Mouse (Mus musculus): ENCODE measurements around the gene Tbc1d32. TPM values are rescaled to one million over a fixed set of nuclear protein-coding genes. Genes with fewer than 3 reads are reported as not detected.

Tbc1d32 gene
- total and polyA plus RNA-seq, 3 experiments: 4.4 to 5.9 (median 4.6) TPM

GRCm38 (mm10) chr10:56115636-56116180, 112.8 kb downstream of the Tbc1d32 start:
- Histone ChIP-seq H3K4me1 (ENCODE audit: control insufficient read depth in 1 of 2, insufficient read depth in 2 of 2) (no peaks in the 10 kb centered on the region), H3K27me3 (replicated peaks) (no peaks in the 10 kb centered on the region), H3K36me3 (replicated peaks in 1 of 2; ENCODE audit: control insufficient read depth in 1 of 2, insufficient read depth in 1 of 2, low read length in 1 of 2) (peaks cover 11 to 24% of the 10 kb centered on the region in 2 experiments), H3K27ac (ENCODE audit: insufficient read depth, low read depth) (no peak overlapping the region), H3K9me3 (replicated peaks; ENCODE audit: low read length) (peaks cover 9% of the 10 kb centered on the region), H3K9ac (ENCODE audit: insufficient read depth, low read depth) (no peak overlapping the region), H3K4me2 (ENCODE audit: insufficient read depth, low read depth, poor library complexity, severe bottlenecking) (no peak overlapping the region), H3K79me2 (replicated peaks; ENCODE audit: control insufficient read depth, extremely low read depth, insufficient read depth, poor library complexity, severe bottlenecking) (no peaks in the 10 kb centered on the region), H3K4me3 (replicated peaks in 1 of 3; ENCODE audit: low read depth in 2 of 3, low read length in 2 of 3, poor library complexity in 1 of 3) (no peak overlapping the region)
- dilution Hi-C loops (cut with MboI; ENCODE audit: extremely low pct_ligation_motif_present, extremely low pct_unique_long_range_greater_than_20kb, low sequenced_read_pairs): no loop called here
- in situ Hi-C loops (cut with MboI; ENCODE audit: low pct_ligation_motif_present, low pct_unique_long_range_greater_than_20kb, low sequenced_read_pairs): no loop called here
- TF ChIP-seq PAX5 (IDR thresholded peaks at IDR 0.05; ENCODE audit: low read length) (no peak), SMC3 (IDR thresholded peaks at IDR 0.05; ENCODE audit: low read depth, low read length) (no peak), JUN (IDR thresholded peaks at IDR 0.05; ENCODE audit: insufficient read depth, low read depth, low read length) (no peak), KAT2A (IDR thresholded peaks at IDR 0.05; ENCODE audit: insufficient replicate concordance, low read length) (no peak), ZNF384 (IDR thresholded peaks at IDR 0.05; ENCODE audit: low read depth, low read length) (no peak), RAD21 (IDR thresholded peaks at IDR 0.05; ENCODE audit: low read depth, low read length) (no peak)
- no peak for DNase-seq (ENCODE audit: extremely low read depth)

GRCm38 (mm10) chr10:56114951-56115635, 113.4 kb downstream of the Tbc1d32 start:
- Histone ChIP-seq H3K9me3 (replicated peaks; ENCODE audit: low read length) (peaks cover 9% of the 10 kb centered on the region), H3K9ac (ENCODE audit: insufficient read depth, low read depth) (no peak overlapping the region), H3K4me3 (replicated peaks in 1 of 3; ENCODE audit: low read depth in 2 of 3, low read length in 2 of 3, poor library complexity in 1 of 3) (no peak overlapping the region), H3K4me2 (ENCODE audit: insufficient read depth, low read depth, poor library complexity, severe bottlenecking) (no peak overlapping the region), H3K27ac (ENCODE audit: insufficient read depth, low read depth) (no peak overlapping the region), H3K27me3 (replicated peaks) (no peaks in the 10 kb centered on the region), H3K4me1 (ENCODE audit: control insufficient read depth in 1 of 2, insufficient read depth in 2 of 2) (no peaks in the 10 kb centered on the region), H3K79me2 (replicated peaks; ENCODE audit: control insufficient read depth, extremely low read depth, insufficient read depth, poor library complexity, severe bottlenecking) (no peaks in the 10 kb centered on the region), H3K36me3 (replicated peaks in 1 of 2; ENCODE audit: control insufficient read depth in 1 of 2, insufficient read depth in 1 of 2, low read length in 1 of 2) (peaks cover 11 to 24% of the 10 kb centered on the region in 2 experiments)
- DNase-seq (ENCODE audit: extremely low read depth): no peak
- in situ Hi-C loops (cut with MboI; ENCODE audit: low pct_ligation_motif_present, low pct_unique_long_range_greater_than_20kb, low sequenced_read_pairs): no loop called here
- dilution Hi-C loops (cut with MboI; ENCODE audit: extremely low pct_ligation_motif_present, extremely low pct_unique_long_range_greater_than_20kb, low sequenced_read_pairs): no loop called here
- TF ChIP-seq NELFE (IDR thresholded peaks at IDR 0.05; ENCODE audit: low read depth, low read length) (no peak), ZKSCAN1 (IDR thresholded peaks at IDR 0.05; ENCODE audit: borderline replicate concordance, low read depth, low read length) (no peak), RAD21 (IDR thresholded peaks at IDR 0.05; ENCODE audit: low read depth, low read length) (no peak), UBTF (IDR thresholded peaks at IDR 0.05; ENCODE audit: low read depth, low read length) (no peak), MAZ (IDR thresholded peaks at IDR 0.05; ENCODE audit: low read depth, low read length) (no peak), CTCF (conservative IDR thresholded peaks at IDR 0.05 in 1 of 2, IDR thresholded peaks at IDR 0.05 in 1 of 2; ENCODE audit: low read depth in 2 of 2, low read length in 2 of 2) (no peak), NRF1 (IDR thresholded peaks at IDR 0.05; ENCODE audit: low read depth, low read length) (no peak), EP300 (IDR thresholded peaks at IDR 0.05; ENCODE audit: low read length) (no peak), JUN (IDR thresholded peaks at IDR 0.05; ENCODE audit: insufficient read depth, low read depth, low read length) (no peak), USF1 (IDR thresholded peaks at IDR 0.05; ENCODE audit: low read depth, low read length) (no peak), JUND (conservative IDR thresholded peaks at IDR 0.05; ENCODE audit: low read depth, low read length) (no peak), RCOR1 (conservative IDR thresholded peaks at IDR 0.05; ENCODE audit: low read depth, low read length) (no peak), ZC3H11A (IDR thresholded peaks at IDR 0.05; ENCODE audit: low read depth, low read length) (no peak), ELF1 (IDR thresholded peaks at IDR 0.05; ENCODE audit: low read depth, low read length) (no peak), MYC (IDR thresholded peaks at IDR 0.05; ENCODE audit: low read depth, low read length) (no peak), MAX (IDR thresholded peaks at IDR 0.05; ENCODE audit: low read length) (no peak), USF2 (conservative IDR thresholded peaks at IDR 0.05; ENCODE audit: low read depth, low read length) (no peak)
